Mouse (Mus musculus): Measurements from ENCODE around the gene Pfn1.

Gene Pfn1

DNA sequence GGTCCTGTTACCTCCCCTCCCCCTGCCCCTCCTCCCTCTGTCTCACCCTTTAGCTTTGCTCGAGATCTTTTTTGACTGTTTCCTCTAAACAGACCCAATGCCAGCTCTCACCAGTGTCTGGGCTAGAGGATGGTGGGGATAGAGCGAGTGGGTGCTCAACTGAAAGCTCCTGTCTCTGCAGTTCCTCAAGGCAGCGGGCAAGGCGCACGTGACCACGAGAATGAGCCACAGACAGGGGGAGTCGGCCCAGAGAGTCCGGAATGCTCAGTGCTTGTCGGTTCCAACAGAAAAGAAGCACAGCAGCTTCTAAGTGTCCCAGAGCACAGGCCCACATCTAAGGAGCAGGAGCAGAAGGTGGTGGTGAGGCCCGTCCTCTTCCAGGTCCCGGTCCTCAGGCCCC is 20.1 kb upstream of the Pfn1 start:
- DNase-seq (ENCODE audit: low spot score): no peak

DNA sequence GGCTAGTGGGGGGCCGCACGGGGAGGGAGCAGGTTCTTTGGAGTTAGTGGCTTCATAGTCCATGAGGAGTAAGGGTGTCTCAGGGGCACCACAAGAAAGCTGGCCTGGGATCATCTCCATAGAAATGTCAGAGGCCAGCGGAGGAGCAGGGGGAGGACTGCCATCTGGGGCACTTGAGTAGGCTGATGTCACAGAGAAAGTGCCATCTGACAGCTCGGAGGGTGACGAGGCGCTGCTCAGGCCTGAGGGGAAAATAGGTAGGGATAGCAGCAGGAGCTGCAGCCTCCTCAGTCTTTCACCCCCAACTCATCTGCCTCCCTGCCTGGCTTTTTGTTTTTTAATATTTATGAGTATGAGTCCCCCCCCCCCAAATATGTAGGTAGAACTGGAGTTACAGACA is 19.6 kb upstream of the Pfn1 start:
- no peak for DNase-seq (ENCODE audit: low spot score)

DNA sequence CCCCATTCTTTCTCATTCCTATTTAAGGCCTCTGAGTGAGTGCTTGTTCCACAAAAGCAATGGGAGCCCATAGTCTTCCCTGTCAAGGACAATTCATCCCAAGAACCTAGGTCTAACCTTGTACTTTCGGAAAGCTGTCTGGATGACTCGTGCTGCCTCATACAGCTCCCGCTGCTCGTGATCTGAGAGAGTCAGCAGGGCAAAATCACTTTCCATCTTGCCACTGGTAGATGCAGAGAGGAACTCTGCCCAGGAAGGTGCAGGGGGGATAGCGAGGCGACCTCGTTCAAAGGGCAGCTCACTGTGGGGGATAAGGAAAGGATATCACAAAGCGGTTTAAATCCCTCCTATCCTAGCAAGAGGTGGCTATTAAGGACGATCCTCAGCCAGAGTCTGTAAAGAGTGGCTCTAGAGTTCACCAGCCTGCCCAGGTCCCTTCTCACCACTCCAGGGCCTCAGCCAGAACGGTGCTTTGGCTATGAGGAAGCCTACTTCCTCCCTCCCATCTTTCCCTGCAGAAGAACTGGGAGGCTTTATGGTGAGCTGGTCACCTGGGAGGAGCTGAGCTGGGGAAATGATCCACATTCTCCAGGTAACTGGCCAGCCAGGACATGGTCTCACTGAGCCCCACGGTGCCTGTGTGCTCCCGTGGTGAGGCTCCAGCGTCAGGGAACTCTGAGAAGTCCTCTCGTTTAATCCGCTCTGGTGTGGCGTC is 17.0 kb upstream of the Pfn1 start:
- DNase-seq (ENCODE audit: low spot score): no peak

DNA sequence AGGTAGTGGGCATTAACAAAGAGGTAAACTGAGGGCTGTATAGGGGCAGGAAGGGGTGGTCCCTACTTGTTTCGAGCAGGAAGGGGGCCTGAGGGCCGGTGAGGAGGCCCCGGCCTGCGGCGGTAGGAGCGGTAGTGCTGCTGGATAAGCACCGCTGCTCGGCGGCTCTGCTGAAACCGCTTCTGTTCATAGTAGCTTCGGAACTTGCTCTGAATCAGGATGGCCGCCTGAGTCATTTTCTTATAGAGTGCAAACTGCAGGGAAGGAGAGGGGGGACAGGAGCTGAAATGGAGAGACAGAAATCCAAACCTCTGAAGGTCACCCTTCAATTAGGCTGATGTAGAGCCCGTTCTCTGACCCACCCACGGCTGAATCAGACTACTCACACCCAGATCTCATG is 16.0 kb upstream of the Pfn1 start:
- DNase-seq (ENCODE audit: low spot score): no peak

DNA sequence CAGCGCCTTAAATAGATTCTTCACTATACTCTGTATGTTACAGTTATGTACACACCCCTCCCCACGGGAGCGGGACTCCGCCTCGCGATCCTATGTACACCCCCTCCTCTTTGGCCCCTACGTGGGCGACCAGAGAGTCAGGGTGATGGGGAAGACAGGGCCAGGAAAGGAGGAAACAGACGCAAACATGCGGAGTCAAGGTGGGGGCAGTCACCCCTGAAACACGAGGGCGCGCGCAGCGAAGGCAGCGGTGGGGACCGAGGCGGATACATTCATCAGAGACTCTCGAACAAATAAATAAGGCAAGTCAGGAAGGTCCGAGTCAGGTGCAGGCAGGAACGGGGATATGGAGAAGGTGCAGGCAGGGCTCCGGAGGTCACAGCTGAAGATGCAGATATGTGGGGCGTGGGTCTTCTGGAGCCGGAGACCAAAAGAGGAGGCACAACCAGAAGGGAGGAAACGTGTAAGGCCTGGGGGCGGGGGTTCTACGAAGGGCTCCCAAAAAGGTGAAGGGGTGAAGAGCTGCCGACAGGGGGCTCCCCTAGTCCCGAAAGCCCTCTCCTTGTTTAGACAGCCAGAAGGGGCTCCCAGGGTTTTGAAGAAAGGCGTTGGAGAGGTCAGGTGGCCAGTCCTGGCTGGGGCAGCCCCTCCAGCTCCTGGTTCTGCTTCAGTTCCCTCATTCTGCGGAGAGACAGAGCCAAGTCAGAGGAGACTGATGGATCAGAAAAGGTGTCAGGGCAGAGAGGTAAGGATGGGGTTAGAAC is 15.3 kb upstream of the Pfn1 start:
- peak; percentile 68 for DNase-seq (ENCODE audit: low spot score)

DNA sequence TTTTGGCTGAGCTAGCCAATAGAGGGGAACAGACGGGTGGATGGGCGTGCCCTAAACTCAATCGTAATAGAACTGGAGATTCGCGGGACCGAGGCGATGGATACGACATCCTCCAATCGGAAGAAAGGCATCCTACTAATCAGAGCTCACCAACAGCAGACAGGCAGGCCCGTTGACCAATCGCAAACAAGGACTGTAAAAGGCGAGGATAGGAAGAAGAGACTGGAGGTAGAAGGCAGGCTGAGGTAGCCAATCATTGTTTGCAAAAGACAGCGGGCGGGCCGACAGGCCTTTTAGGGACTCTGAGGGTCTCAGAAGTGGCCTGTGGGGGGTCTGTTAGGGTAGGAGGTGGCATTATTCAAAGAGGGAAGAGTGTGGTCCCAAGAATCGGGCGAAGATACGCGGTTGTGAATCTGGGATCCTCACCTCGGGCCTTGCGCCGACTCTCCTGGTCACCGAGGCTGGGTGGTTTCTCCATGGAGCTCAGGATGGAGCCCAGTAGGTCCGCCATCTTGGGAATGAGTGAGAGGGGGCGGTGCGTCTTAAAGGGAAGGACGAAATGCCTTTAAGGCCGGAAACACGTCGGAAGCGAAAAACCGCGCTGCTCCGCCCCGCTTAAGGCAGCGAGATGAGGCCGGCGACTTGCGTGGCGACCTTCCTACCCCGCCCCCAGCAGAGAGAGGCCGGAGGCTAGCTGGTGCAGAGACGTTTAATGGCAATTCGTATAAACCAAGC is 14.5 kb upstream of the Pfn1 start, which contains the start of gene Spag7:
Gene Spag7 (minus strand): TSS at position 646 of the 735 bp plus-strand sequence.
- DNase-seq (ENCODE audit: low spot score): peak; percentile 98

DNA sequence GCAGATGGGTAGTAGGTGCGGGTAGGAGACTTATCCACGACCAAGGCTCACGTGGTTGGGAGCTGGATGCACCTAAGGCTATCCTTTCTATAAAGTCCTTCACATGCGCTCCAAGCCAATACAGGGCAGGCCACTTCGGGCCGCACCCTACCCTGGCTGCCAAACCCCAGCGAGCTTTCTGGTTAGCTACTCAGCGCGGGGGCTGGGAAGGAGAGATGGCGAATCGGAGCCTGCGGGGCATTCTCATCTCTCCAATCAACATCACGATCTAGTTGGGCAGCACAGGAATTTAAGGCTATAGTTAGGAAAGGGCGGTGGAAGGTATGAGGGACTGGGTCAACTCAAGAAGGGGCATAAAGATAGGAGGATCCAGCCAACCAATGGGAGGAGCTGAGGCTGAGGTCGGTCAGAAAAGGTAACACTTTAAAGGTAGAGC is 13.9 kb upstream of the Pfn1 start:
- no peak for DNase-seq (ENCODE audit: low spot score)

DNA sequence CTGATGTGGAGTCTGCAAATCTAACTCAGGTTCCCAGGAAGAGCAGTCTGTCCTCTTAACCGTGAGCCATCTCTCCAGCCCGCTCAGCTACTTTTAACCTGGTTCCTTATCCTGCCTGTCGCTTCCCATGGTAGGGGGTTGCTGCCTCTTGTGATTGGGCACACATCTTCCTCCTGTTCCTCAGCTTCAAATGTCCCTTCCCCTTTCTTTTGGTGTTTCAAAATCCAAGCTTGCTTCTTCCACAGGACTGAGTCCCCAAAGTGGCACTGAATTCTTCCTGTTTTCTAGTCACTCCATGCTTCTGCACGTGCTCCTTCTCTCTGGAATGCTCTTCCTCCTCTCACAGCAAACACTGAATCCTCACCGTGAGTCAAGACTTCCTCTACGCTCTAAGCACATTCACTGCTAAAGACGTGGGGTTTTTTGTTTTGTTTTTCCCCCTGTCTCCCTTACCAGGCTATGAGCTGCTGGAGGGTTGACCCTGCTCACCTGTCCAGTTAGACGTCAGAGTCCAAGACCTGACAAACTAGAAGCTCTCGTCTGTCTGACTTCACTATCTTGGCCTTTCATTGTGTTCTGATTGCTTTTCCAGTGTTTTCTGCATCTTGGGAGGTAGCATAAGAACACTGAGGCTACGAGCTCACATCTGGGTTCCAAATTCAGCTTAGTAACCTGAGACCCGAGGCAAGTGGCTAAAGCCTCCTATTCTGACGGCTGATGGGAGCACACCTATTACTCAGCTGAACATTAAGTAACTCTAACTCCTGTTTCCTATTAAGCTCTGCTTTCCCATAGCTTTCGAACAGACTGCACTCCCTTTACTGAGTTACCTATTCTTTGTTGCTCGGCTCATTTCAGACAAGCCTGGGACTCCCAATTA is 13.1 kb upstream of the Pfn1 start:
- no peak for DNase-seq (ENCODE audit: low spot score)

DNA sequence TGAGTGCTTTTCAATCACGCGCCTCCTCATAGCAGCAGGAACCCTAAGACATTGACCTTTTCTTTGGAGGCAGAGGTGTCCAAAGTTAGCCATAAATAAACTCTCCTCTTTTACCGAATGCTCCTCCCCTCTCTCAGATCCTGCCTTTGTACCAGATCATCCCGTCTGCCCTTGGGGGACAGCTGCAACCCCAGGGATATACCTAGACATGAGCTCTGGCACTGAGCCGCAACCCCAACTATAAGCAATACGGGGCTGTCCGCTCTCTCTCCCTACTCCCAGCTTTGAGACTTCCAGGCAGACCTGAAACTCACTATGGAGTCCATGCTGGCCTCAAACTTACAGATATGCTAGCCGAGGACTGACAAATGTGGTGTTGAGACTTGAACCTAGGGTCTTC is 12.2 kb upstream of the Pfn1 start:
- DNase-seq (ENCODE audit: low spot score): no peak

DNA sequence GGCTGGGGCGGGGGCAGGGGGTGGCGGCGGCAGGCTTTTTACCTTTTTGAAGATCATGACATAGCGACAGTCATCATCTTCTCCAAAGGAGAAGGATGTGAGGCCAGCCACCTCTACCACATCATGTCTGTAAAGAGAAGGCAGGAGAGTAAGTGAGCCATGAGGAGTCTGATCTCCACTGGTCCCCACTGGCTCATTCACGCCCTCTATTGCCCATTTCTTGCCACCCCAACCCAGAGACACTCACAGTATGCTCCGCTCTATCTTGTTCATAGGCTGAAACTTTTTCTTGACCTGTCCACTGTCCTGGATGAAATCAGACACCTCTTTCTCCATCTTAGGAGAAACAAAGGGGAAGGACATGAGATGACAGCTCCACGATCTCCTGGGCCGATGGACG is 10.3 kb upstream of the Pfn1 start:
- DNase-seq (ENCODE audit: low spot score): no peak

DNA sequence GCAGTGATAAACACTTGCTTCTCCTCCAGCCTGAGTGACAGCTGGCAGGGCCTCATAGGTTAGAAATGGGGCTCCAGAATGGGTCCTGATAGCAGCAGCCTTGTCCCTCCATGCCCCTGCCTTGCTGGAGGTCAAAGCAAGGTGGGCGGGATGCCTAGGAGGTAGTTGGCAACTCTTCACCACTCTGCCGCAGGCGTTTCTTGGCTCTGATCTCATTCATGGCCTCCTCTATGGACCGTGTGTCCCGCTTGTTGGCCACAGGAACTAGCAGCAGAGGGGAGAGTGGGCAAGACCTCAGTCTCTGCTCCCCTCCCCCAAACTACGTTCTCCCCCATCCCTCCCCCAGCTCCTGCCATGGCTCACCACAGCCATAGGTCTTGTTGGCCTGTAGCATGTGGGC is 9.5 kb upstream of the Pfn1 start:
- DNase-seq (ENCODE audit: low spot score): no peak

DNA sequence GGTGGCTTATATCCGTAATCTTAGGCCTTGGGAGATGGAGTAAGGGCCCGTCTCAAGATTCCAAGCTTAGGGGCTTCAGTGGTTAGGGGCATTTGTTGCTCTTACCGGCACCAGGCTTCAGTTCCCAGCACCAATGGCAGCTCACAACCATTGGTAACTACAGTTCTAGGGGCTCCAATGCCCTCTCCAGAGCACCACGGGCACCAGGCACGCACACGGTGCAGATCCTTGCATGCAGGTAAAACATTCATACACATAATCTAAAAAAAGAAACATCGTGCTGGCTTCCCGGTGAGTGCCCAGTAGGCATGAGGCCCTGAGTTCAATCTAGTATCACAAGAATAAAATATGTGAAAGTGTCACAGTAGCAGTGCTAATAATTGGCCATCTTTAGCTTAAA is 8.7 kb upstream of the Pfn1 start:
- no peak for DNase-seq (ENCODE audit: low spot score)

DNA sequence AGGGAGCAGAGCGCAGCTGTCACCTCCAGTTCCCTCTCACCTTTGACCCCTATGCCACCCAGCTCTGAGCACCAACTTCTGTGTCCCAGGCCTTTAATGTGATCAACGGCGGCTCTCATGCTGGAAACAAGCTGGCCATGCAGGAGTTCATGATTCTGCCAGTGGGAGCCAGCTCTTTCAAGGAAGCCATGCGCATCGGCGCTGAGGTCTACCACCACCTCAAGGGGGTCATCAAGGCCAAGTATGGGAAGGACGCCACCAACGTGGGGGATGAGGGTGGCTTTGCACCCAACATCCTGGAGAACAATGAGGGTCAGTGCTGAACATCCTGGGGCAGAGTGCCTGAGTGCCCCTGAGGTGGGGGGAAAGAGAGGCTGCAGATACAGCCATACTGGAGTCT is 6.1 kb upstream of the Pfn1 start:
- no peak for DNase-seq (ENCODE audit: low spot score)

DNA sequence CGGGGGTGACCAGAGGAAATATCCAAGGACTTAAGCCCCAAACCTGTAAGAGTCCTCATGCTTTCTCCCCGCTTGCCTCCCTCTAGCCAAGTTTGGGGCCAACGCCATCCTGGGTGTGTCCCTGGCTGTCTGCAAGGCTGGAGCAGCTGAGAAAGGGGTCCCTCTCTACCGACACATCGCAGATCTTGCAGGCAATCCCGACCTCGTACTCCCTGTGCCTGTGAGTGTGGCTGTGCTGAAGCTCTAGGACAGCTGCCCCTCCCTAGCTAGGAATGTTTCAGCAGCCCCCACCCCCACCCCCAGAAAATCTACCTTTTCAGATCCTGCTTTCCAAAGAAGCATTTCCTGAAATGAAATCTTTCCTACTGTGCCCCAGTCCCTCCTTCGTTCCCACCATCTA is 4.5 kb upstream of the Pfn1 start:
- DNase-seq (ENCODE audit: low spot score): no peak

DNA sequence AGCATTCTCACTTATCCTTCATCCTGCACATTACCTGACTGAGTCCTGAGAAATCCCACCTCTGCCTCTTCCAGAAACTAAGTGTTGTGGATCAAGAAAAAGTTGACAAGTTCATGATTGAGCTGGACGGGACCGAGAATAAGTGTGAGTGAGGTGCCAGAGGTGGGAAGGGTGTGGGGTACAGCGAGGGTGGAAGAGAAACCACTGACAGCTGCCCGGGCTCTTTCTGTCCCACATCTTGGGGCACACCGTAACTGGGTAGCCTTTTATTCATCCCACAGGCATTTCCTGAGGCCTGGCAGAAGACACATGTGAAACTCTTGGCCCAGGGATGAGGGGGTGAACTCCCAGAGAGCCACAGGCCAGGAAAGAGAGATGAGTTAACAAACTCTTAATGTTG is 4.1 kb upstream of the Pfn1 start:
- DNase-seq (ENCODE audit: low spot score): no peak

DNA sequence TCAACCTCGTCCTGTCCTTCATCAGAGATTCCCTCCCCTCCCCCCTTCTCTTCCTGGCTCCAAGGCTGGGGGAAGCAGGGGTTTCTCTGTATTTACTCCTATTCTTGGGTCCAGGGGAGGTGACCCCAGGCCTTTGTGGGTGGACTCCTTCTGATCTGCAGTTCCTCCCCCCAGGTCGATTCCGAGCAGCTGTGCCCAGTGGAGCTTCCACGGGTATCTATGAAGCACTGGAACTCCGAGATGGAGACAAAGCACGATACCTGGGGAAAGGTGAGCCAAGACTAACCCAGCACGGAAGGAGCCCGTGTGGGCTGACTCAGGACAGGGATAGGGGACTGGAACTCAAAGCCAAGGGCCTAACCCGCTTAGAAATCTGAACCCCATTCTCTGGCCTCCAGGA is 3.5 kb upstream of the Pfn1 start:
- DNase-seq (ENCODE audit: low spot score): no peak

DNA sequence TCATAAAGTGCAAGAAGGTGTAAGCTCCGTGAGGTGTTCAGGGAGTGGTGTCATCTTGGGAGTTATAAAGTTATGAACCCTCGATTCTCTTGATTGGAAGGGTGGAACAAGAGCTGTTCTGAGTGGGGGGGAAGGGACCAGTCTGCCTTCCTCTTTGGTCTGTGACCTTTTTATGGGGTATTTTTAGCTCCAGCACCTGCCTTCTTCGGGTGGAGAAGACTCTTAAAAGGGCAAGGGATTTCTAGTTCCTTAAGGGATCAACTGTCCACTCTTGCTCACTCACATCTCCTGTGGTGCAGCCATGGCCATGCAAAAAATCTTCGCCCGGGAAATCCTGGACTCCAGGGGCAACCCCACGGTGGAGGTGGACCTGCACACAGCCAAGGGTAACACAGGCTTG is 3.1 kb upstream of the Pfn1 start:
- no peak for DNase-seq (ENCODE audit: low spot score)

DNA sequence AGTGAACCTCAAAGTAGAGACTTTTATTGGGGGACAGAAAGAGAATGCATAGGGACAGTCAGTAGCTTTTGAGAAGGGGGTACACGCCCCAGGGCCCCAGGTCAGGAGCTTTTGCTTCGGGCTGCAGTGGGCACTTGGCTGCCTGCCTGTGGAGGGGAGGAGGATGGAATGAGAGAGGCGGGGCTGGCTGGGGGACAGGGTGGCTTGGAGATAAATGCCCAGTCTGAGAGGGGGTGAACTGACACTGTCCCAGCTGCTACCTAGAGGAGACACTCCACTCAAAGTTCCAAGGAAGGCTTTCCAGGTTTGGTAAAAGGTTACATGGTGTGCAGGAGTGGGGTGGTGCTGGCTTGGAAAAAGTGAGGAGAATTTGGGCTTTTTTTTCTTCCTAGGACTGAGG is 2.5 kb upstream of the Pfn1 start, which contains the start of gene Eno3:
Gene Eno3 (plus strand): TSS at position 239 of the 400 bp plus-strand sequence.
- DNase-seq (ENCODE audit: low spot score): no peak

DNA sequence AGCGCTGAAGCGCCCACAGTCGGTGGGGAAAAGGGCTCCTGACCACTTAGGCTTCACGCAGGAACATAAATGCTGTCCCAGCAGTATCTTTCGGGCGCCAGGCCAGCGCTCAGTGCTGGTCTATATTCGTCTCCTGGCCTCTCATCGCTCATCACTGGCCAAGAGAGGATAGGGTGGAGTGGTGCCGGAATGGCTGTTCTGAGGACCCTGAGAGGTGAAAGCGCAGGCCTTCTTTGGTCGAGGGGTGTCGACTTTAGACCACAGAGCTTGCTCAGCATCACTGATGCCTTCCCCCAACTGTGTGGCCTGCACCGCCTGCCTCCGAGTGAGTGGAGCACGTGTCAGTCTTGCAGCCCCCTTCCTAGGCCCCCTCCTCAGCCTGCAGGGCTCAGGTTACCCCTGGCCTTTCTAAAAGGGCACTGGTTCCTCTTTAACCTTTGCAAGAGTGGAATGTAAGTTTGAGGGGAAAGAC is 2.0 kb upstream of the Pfn1 start:
- DNase-seq (ENCODE audit: low spot score): no peak

DNA sequence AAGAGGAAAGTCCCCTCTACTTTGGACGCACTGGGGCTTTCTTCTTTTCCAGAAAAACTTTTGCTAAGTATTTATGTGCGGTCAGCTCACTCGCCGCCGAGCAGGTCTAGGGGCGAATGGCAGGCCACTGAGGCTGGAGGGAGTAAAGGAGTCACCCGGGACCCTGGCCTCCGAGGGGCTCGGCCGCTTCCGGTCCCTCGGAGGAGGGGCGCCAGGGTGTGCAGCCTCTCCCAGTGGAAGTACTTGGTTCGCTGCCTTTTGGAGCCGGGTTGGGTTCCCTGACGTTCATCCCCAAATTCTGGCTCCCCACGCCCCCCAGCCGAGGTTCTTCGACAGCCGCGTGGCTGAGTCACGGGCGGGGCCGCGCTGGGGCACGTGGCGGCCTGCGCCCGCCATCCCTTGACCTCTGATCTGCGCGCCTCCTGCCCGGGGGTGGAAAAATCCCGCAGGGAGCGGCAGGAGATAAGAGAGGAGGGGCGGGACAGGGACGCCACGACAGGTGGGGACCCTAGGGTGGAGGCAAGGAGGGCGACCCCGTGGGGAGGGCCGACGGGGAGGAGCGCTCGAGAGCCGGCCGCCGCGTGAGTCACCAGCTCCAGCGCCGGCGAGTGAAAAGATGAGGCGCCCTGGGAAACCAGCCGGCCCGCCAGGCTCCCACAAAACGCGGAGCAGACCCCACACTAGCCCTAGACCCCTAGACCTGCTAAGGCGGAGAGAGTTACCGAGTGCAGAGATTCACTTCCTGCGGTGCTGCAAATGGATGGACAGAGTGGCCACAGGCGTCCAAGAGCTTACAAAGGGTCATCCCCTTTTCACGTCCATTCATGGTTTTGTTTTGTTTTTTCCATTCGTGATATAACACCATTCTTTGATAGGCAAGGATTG is 1.4 kb upstream of the Pfn1 start:
- DNase-seq (ENCODE audit: low spot score): peak; percentile 53

Measured in ovary, adult 18-20 months (tissue).